Mouse (Mus musculus) cerebellum, postnatal 14 days (tissue): ENCODE data around the gene Olfr1220.

Experiments
- DNase-seq, 2 experiments: peaks; one replicate each; pipeline ENCODE4 v3.0.0; 2021; ENCODE audit warnings: mixed read lengths in 2 of 2

The Olfr1220 gene

DNA sequence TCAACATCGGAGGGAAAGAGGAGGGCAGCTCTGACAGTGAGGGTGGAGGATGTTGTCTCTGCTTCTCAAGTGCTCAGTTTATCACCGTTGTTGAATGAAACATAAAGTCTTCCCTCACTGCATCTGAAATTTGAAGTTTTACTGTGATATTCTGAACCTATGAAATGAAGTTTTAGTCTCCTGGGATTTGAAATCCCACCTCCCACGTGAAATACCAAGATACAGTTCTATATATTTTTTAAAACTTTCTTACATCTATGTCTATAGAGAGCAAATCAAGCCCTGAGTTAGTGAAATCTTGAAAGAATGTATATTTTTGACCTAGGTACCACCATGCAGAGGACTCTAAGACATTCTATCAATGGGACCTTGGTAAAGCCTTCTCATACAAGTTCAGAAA, at the start of gene Olfr1220:
Gene Olfr1220 (minus strand): TSS at position 101 of the 400 bp plus-strand sequence.
- no peak for DNase-seq

DNA sequence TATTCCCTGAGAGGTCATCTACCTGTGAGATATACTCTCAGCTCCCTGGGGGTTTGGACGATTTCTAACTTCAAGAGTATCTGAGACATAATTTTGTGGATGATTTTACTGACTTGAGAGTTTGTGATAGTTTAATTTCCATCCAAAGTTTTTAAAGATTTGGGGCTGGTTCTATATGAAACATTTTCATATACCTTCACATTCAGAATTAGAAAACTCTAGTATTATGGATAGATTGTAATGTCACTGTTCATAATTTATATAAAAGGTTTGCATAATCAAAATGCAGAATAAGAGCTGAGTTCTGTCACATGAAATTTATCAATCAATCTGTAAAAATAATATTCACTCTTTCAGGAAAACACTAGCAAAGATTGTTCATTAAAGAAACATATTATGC, 44.8 kb upstream of the Olfr1220 start, which contains the start of gene Olfr1223:
Gene Olfr1223 (minus strand): TSS at position 101 of the 400 bp plus-strand sequence.
- DNase-seq = no peak

DNA sequence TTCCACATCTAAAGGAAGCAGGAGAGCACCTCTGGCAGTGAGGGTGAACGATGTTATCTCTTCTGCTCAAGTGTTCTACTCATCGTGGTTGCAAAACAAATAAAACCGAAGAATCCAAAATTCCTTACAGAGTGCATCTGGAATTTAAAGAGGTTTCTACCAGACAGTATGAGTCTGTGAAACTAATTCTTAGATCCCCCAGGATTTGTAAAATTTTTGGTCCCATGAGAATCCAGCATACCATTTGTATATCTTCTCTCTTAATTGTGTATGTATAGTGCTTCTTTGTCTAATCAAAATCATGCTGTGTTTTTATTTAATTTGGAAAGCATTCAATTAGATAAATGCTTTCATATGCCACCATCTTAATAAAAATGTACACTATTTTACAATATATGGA, 26.3 kb upstream of the Olfr1220 start, which contains the start of gene Olfr1222:
Gene Olfr1222 (minus strand): TSS at position 101 of the 400 bp plus-strand sequence.
- DNase-seq = no peak

DNA sequence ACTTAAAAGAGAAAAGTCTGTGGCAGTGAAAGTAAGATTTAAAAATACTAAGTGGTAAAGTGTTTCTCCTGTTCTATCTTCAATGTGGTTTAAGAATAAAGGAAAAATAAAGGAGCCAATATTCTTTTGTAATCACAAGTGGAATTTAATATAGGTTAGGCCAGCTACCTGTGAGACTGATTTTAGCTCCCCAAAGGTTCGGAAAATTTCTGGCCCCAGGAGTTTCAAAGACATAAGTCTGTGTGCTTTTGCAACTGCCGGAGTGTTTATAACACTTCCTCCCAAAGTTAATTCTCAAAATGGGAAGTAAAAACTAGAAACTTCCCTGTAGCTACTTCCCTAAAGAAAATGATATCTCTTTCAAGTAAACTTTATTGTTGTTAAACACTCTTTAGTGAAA, 10.5 kb upstream of the Olfr1220 start, which contains the start of gene Olfr1221:
Gene Olfr1221 (minus strand): TSS at position 101 of the 400 bp plus-strand sequence.
- no peak for DNase-seq

DNA sequence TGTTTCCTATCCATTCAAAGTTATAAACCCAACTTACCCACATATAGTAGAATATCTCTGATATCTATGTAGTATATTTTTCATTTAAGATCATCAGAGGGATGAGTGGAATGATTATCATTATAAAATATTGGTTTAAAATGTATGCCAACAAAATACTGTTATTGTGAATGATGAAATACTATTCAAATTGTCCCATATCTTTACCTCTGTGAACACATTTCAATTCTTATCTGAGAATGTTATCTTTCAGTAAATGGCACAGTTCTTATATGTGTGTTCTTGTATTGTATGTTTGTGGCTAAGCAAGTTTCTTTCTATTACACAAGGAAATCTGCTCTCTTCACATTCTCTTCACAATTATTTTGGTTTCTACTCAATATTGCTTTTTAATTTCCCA, 984 bp downstream of the Olfr1220 start:
- no peak for DNase-seq

DNA sequence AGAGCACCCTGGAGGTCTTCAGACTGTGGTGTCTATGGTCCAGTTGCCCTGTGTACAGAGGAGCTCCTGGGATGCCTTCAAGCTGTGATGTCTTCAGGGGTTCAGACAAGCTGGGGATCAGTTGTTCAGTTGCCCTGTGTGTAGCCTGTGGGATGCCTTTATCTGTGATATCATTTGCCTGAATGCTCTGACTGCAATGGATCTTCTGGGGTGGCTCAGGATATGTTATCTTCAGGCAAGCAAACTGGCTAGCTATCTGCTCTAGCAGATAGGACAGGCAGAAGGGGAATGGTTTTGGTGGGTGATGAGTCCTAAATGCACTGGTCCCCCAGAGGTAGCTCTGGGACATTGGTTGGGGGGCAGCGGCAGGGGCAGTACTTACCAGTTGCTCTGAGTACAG, 12.8 kb downstream of the Olfr1220 start:
- DNase-seq = no peak

DNA sequence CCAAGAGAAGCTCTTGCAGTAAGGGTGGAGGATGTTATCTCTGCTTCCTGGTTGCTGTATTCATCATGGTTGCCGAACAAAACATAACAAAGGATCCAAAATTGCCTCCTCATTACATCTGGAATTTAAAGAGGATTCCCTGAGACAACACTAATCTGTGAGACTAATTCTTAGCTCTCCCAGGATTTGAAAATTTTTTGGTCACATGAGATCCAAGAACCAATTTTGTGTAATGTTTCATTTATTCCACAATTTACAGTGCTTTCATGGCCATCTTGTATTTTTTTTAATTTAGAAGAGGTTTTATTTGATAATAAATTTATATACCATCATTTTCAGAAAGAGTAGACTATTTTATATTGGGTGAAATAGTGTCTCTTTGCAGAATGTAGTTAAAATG, 23.2 kb downstream of the Olfr1220 start, which contains the start of gene Olfr1219:
Gene Olfr1219 (minus strand): TSS at position 101 of the 400 bp plus-strand sequence.
- DNase-seq = no peak

DNA sequence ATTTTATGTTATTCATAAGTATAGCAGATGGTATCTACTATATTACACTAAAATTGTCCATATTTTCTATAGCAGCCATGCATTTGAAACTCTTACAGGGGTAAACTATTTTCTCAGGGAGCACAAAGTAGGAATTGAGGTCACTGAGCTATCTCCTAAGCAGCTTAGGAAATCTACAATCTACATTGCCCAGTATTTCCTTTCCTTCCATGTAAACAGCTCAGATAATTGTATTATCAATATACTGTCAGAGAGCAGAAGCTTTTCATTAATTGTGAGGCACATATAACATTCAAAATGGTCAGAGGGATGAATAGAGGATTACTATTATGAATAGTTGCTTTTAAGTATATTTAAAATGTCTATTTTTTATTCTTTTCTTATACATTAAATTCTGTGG, 25.1 kb downstream of the Olfr1220 start:
- no peak for DNase-seq

DNA sequence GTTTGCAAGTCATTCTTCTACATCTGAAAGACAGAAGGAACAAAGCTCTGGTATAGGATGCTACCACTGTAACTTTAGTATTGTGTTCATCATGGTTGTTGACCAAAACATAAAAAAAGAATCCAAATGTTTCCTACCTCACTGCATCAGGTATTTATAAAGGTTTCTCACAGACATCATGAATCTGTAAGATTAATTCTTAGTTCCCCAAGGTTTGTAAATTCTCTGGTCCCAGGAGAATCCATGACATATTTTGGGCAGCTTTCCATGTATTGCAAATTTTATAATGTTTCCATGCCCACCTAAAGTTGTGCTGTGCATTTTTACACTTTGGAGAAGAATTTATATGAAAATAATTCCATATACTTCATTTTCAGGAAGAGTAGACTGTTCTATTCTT, 45.5 kb downstream of the Olfr1220 start, which contains the start of gene Olfr1218:
Gene Olfr1218 (minus strand): TSS at position 101 of the 400 bp plus-strand sequence.
- DNase-seq = no peak
